Mouse (Mus musculus) hindbrain, embryonic 10.5 days (tissue): Measurements from ENCODE around the gene Tcte1. TPM values are rescaled to one million over a fixed set of nuclear protein-coding genes. Genes with fewer than 3 reads are reported as not detected.

Experiments used
- DNase-seq: peaks from one replicate; pipeline ENCODE4 v3.0.0-alpha.2; 2017; ENCODE audit warnings: low spot score
- H3K27ac ChIP-seq: fragments of 300-500 bp; sonication (generic); 2 replicates; pipeline ENCODE4 v1.5.1; 2016; ENCODE audit warnings: mild to moderate bottlenecking, moderate library complexity
- H3K27me3 ChIP-seq: fragments of 300-500 bp; sonication (generic); 2 replicates; pipeline ENCODE4 v1.6.1; 2016; ENCODE audit warnings: mild to moderate bottlenecking; ENCODE audit not compliant: poor library complexity, insufficient read depth, severe bottlenecking
- H3K36me3 ChIP-seq: fragments of 300-500 bp; sonication (generic); 2 replicates; pipeline ENCODE4 v1.6.1; 2016; ENCODE audit warnings: mild to moderate bottlenecking, moderate library complexity
- H3K4me1 ChIP-seq: fragments of 300-500 bp; sonication (generic); replicated peaks from 2 replicates; pipeline ENCODE4 v1.6.1; 2016; ENCODE audit warnings: mild to moderate bottlenecking
- H3K4me3 ChIP-seq: fragments of 300-500 bp; sonication (generic); 2 replicates; pipeline ENCODE4 v1.5.1; 2016; ENCODE audit warnings: mild to moderate bottlenecking, moderate library complexity
- H3K9me3 ChIP-seq: fragments of 300-500 bp; sonication (generic); 2 replicates; pipeline ENCODE4 v1.6.1; 2016; ENCODE audit warnings: mild to moderate bottlenecking, moderate library complexity
- WGBS: fragments of 180-500 bp; shearing (Covaris S2); methylation state at CpG from one replicate; pipeline ENCODE4 v1.1.7; 2016; 5-methylcytosine and 5-hydroxymethylcytosine counted together
- polyA plus RNA-seq: library from polyadenylated mRNA; unstranded; fragments of >200 nt; fragmentation: Nextera tagmentation; extraction: Ambion mirVana; gene quantifications from 2 replicates; pipeline ENCODE4 v1.2.1, GENCODE M21; 2016

The Tcte1 gene
- polyA plus RNA-seq, 1 experiment from 2014 or later: 3.8 TPM

DNA sequence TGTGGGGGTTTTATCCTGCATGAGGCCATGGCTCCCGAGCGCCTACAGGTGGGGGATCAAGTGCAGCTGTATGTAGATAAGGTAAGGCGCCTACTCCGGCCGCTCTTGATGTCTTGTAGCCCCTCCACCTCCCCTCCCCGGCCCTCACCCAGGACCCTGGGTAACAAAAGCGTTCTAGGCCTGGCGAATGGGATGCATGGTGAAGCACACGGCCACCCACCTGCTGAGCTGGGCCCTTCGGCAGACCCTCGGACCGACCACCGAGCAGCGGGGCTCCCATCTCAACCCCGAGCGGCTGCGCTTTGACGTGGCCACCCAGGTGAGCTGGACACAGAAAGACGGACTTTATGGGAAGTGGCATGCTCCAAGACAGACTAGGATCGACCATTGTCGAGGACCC lies 6.1 kb upstream of the Tcte1 start:
- no peak overlapping the region for H3K27ac ChIP-seq
- peaks cover 1% of the 10 kb centered on the region; the same call in 1 of the 2 replicates for H3K27me3 ChIP-seq
- no peak overlapping the region for H3K4me3 ChIP-seq
- DNase-seq: no peak
- H3K36me3 ChIP-seq: peaks cover 63% of the 10 kb centered on the region
- 89% methylated on average over 21 of the region's 21 CpGs for WGBS
- no peaks in the 10 kb centered on the region for H3K9me3 ChIP-seq
- H3K4me1 ChIP-seq: peaks cover 9% of the 10 kb centered on the region

GRCm38 (mm10) chr17:45517549-45518215 lies 5.6 kb upstream of the Tcte1 start:
- WGBS: 93% methylated on average over 28 of the region's 28 CpGs
- Histone ChIP-seq H3K36me3 (peaks cover 63% of the 10 kb centered on the region), H3K4me1 (peaks cover 13% of the 10 kb centered on the region), H3K9me3 (no peaks in the 10 kb centered on the region), H3K4me3 (no peak overlapping the region), H3K27me3 (peaks cover 6% of the 10 kb centered on the region; the same call in 1 of the 2 replicates), H3K27ac (no peak overlapping the region)
- no peak for DNase-seq

DNA sequence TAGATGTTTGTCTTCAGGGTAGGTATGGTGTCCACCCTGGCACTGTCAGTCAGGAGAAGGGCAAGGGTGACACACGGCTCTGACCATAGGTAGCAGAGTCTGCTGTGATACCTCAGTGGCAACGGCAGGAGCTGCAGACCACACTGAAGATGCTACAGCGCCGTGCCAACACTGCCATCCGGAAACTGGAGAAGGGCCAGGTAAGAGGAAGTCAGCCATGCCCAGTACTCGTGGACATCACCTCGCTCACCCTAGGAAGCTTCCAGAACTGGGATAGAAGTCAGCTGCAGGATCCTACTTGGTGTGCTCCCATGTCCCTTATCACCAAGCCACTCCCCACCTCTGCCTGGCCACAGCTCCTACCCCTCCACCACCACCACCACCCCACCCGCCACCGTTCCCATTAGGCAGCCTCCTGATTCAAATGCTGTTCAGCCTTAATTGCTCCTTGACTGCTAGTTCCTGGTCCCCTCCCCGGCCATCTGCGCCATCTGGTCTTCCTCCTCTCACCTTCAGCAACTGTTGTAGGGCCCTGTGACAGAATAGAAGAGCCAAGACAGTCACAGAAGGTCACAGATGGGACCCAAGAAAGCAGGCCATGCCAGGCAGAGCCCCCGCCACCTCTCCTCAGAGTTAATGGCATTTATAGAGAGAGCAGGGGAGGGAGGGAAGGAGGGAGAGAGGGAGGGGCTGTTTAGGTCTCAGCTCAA lies 4.3 kb upstream of the Tcte1 start:
- Histone ChIP-seq H3K27me3 (peaks cover 12% of the 10 kb centered on the region), H3K4me3 (no peak overlapping the region), H3K4me1 (peaks cover 25% of the 10 kb centered on the region), H3K36me3 (peaks cover 58% of the 10 kb centered on the region), H3K27ac (peak overlapping the region; percentile 56), H3K9me3 (no peaks in the 10 kb centered on the region)
- no peak for DNase-seq
- 90% methylated on average over 12 of the region's 12 CpGs for WGBS

DNA sequence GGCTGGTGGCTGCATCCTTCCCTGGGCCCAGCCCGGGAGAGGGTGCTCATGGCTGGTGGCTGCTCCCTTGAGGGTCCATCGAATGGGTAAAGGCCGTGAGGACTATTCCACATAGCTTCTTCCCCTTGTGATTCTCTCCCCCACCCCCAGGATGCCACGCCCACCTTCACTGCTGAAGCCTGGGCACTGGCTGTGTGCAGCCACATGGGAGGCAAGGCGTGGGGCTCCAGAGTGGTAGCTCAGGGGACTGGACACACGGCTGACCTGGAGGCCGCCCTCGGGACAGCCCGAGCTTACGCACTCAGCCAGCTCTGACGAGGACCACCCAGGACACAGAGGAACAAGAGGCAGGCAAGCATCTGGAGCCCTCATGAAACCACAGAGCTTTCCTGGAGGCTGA lies 3.1 kb upstream of the Tcte1 start:
- Histone ChIP-seq H3K4me3 (no peak overlapping the region), H3K36me3 (peaks cover 57% of the 10 kb centered on the region), H3K4me1 (peaks cover 22% of the 10 kb centered on the region), H3K27ac (no peak overlapping the region), H3K27me3 (peaks cover 24% of the 10 kb centered on the region), H3K9me3 (no peaks in the 10 kb centered on the region)
- 80% methylated on average over 11 of the region's 11 CpGs for WGBS
- DNase-seq: no peak

DNA sequence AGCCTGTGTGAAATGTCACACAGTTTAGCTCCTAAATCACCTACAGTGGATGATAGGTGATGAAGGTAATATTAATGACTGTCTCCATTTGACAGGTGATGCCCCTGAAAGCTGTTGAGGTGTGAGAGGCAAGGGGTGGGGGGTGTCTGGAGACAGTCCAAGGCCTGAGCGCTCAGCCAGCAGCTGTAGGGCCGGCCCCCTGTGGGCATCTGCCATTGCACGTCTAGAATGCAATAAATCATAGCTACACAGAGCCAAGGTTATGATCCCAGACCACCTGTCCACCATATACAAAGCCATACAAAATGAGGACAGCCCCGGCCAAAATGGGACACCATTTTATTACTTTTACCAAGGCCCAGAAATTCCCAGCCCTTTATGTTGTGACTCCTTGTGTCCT lies 1.7 kb downstream of the Tcte1 start:
- DNase-seq: no peak
- Histone ChIP-seq H3K36me3 (peaks cover 12% of the 10 kb centered on the region), H3K27me3 (peaks cover 59% of the 10 kb centered on the region), H3K27ac (no peak overlapping the region), H3K9me3 (no peaks in the 10 kb centered on the region), H3K4me1 (peaks cover 24% of the 10 kb centered on the region), H3K4me3 (no peak overlapping the region)
- WGBS: 81% methylated on average over 4 of the region's 4 CpGs

GRCm38 (mm10) chr17:45526571-45526970 lies 3.3 kb downstream of the Tcte1 start:
- 19% methylated on average over 5 of the region's 5 CpGs for WGBS
- no peaks in the 10 kb centered on the region for H3K36me3 ChIP-seq
- H3K4me1 ChIP-seq: peaks cover 27% of the 10 kb centered on the region
- no peaks in the 10 kb centered on the region for H3K9me3 ChIP-seq
- no peak for DNase-seq
- H3K27ac ChIP-seq: no peak overlapping the region
- H3K4me3 ChIP-seq: no peak overlapping the region
- H3K27me3 ChIP-seq: peaks cover 68% of the 10 kb centered on the region

GRCm38 (mm10) chr17:45530346-45530782 lies 7.1 kb downstream of the Tcte1 start:
- WGBS: 60% methylated on average over 13 of the region's 13 CpGs
- no peaks in the 10 kb centered on the region for H3K36me3 ChIP-seq
- H3K4me1 ChIP-seq: peaks cover 12% of the 10 kb centered on the region; the same call in 1 of the 2 replicates
- H3K27me3 ChIP-seq: peaks cover 74% of the 10 kb centered on the region
- H3K27ac ChIP-seq: no peak overlapping the region
- no peak overlapping the region for H3K4me3 ChIP-seq
- H3K9me3 ChIP-seq: no peaks in the 10 kb centered on the region
- no peak for DNase-seq

GRCm38 (mm10) chr17:45532896-45533295 lies 9.7 kb downstream of the Tcte1 start:
- Histone ChIP-seq H3K4me3 (no peak overlapping the region), H3K36me3 (no peaks in the 10 kb centered on the region), H3K27ac (no peak overlapping the region), H3K4me1 (0 out of 2 replicates have a peak, but pooled peaks cover 2% of the 10 kb centered on the region), H3K27me3 (peaks cover 76% of the 10 kb centered on the region), H3K9me3 (no peaks in the 10 kb centered on the region)
- no peak for DNase-seq
- 57% methylated on average over 15 of the region's 15 CpGs for WGBS

DNA sequence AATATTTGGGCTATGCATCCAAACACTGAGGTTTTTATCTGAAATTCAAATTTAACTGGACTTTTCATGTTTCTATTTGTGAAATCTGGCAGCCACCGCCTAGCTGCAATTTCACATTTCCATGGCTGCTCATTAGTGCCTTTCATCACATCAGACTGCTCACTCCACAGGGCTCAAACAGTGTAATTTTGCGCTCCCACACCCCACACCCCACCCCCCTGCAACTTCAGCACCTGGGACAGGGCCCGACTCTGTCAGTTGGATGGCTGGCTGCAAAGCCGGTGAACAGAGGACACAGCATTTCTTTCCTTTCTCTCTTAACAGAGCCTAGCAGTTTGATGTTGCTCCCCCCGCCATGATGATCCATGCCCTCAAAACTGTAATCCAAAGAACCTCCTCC lies 13.0 kb downstream of the Tcte1 start:
- WGBS: 20% methylated on average over 5 of the region's 5 CpGs
- DNase-seq: peak; percentile 37
- Histone ChIP-seq H3K27ac (no peak overlapping the region), H3K4me1 (no peaks in the 10 kb centered on the region), H3K4me3 (no peak overlapping the region), H3K27me3 (peaks cover 89% of the 10 kb centered on the region), H3K9me3 (no peaks in the 10 kb centered on the region), H3K36me3 (no peaks in the 10 kb centered on the region)

- H3K9me3 ChIP-seq: no peaks in the 10 kb centered on the region
- H3K36me3 ChIP-seq: no peaks in the 10 kb centered on the region
- DNase-seq: no peak
- no peak overlapping the region for H3K27ac ChIP-seq
- 71% methylated on average over 4 of the region's 4 CpGs for WGBS
- no peak overlapping the region for H3K4me3 ChIP-seq
- H3K4me1 ChIP-seq: peaks cover 2% of the 10 kb centered on the region; the same call in 1 of the 2 replicates
- H3K27me3 ChIP-seq: peaks cover 94% of the 10 kb centered on the region
Measured at GRCm38 (mm10) chr17:45538394-45538793, 15.2 kb downstream of the Tcte1 start.

DNA sequence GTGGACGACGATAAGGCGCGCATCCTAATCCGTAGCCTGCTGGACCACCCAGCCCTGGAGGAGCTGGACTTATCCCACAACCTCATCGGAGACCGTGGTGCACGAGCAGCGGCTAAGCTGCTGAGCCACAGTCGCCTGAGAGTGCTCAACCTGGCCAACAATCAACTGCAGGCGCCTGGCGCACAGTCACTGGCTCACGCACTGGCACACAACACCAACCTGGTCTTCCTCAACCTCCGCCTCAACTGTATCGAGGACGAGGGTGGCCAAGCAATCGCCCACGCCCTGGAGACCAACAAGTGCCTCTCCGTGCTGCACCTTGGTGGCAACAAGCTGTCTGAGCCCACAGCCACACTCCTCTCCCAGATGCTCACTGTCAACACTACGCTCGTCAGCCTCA lies 16.4 kb downstream of the Tcte1 start:
- peaks cover 97% of the 10 kb centered on the region for H3K27me3 ChIP-seq
- 81% methylated on average over 21 of the region's 21 CpGs for WGBS
- H3K36me3 ChIP-seq: peaks cover 2% of the 10 kb centered on the region

DNA sequence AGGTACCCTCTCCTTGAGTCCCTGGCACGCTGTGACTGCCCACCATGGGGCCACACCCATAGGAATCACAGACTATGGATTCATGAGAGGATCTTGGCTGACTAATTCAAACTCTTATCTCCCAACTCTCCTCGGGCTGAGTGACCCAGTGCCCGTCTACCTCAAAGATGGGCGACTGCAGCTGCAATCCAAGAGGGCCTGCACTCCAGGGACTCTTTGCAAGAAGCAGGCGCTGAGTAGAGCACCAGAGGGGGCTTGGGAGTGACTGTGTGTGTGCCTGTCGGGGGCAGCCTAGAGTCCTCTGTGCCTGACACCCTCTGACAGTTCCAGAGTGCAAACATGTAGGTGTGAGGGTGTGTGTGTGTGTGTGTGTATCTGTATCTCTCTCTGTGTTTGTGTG lies 18.9 kb downstream of the Tcte1 start:
- Histone ChIP-seq H3K27me3 (peaks cover 97% of the 10 kb centered on the region), H3K36me3 (peaks cover 20% of the 10 kb centered on the region), H3K27ac (no peak overlapping the region), H3K4me3 (no peak overlapping the region), H3K9me3 (no peaks in the 10 kb centered on the region), H3K4me1 (peaks cover 33% of the 10 kb centered on the region)
- WGBS: 43% methylated on average over 6 of the region's 6 CpGs
- DNase-seq: no peak

More for the DNA sequence above, 16.4 kb downstream of the Tcte1 start:
- Histone ChIP-seq H3K4me3 (no peak overlapping the region), H3K4me1 (peaks cover 15% of the 10 kb centered on the region), H3K9me3 (no peaks in the 10 kb centered on the region), H3K27ac (no peak overlapping the region)
- DNase-seq: no peak

DNA sequence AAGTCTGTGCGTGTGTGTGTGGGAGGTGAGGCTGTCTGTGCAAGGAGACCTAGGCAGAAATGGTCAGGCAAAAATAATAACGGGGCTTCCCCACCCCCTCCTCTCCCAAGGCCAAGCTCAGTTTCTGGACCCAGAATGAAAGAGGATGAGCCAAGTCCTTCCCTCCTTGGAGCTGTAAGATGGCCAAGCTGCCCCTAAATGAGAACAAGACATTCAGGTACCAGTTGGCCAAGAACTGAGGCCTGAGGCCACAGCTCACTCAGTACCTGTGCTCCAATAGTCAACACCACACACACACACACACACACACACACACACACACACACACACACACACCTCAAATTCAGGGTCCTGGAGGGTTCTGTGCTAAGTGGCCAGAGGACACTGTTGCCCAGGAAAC lies 19.5 kb downstream of the Tcte1 start:
- Histone ChIP-seq H3K36me3 (peaks cover 20% of the 10 kb centered on the region), H3K9me3 (no peaks in the 10 kb centered on the region), H3K27ac (no peak overlapping the region), H3K27me3 (peaks cover 99% of the 10 kb centered on the region), H3K4me3 (no peak overlapping the region), H3K4me1 (peaks cover 37% of the 10 kb centered on the region)
- 76% methylated on average over 2 of the region's 2 CpGs for WGBS
- DNase-seq: no peak
